Mouse (Mus musculus) telencephalon, adult 2 months (tissue): ENCODE measurements around the gene St8sia2.

Source experiments
- DNase-seq: peaks from one replicate; pipeline ENCODE4 v3.0.0-alpha.2; 2011; ENCODE audit warnings: low read depth, low spot score

St8sia2 gene

DNA sequence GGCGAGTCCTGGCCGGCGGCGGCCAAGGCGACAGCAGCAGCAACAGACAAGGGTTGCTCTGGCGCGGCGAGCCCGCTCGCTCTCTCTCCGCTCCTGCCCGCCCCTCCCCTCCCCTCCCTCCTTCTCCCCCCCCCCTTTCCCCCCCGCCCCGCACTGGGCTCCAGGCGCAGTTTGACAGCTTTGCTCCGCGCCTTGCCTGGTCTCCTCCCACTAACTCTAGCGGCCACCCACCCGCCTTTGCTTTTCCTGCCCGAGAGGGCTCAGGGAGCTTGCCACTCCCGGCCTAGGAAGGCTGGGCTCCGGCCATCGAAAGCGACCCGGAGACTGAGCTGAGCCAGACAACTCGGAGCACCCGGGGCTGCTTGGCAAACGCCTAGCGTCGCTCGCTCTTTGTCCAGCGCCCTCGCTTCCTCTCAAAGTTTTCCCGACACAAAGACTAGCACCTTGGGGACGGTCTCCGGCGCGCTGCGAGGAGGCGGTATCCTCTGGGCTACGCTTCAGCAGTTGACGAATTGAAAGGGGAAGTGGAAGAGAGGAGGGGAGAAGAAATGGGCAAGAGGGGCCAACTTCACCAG lies at the start of gene St8sia2:
St8sia2 (minus strand) TSS at position 90 of the 575 bp plus-strand sequence.
- no peak for DNase-seq

DNA sequence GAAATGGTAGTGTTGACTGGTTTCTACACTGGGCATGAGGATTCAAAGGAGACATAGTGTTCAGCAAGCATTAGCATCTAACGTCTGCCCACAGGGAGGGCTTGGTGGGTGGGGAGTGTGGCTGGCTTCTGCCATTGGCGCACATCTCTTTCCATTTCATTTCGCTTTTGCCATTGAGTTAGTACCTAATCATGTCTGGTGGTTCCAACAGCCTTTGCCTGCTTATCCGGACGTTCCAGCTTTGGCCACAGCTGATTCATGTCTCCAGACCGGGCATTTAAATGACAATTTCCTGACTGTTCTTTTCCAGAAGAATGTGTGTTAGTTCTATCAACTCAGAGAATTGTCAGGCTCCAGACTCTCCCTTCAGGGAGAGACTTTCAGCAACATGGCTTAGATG lies 47.6 kb upstream of the St8sia2 start:
- no peak for DNase-seq

DNA sequence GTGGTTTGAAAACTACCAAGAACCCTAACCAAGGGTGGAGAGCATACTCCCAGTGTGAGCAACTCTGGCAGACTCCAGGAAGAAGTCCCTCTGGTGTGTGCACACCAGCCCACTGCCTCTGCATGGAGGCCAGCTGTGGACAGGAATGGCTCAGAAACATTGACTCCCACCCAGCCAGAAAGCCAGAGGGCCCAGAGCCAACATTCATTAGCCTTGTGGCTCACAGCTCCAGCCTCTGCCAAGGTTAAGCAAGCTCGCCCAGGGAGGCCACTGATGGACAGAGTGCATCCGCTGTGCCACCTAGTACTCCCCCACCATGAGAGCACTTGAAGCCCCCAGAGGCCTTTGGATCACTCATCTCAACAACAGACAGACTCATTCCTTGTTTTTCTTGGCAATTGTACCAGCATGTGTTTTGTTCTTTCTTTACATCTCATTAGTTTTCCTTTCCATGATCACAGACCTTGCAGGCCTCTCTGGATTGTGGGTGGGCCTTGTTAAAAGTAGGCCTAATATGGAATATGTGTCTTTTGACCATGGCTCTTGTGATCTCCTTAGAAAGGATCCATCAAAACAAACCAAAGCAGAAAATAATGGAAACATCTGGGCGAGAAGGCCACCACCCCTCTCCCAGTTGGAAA lies 46.9 kb upstream of the St8sia2 start:
- no peak for DNase-seq

DNA sequence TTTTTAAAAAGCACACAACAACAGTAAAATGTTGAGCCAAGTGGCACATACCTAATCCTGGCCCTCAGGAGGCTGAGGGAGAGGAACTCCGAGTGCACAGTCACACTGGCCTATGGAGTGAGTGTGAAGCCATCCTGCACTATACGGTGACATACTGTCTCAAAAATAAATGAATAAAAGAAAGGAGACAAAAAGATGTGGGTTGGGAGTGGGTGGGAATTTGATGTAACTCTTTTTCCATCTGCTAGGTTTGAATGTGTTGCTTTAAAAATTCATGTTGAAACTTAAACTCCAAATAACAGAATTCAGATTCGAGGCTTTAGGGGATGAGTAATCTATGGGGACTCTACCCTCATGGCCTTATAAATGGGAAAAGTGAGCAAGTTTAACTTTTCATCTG lies 46.2 kb upstream of the St8sia2 start:
- DNase-seq = peak; percentile 61

DNA sequence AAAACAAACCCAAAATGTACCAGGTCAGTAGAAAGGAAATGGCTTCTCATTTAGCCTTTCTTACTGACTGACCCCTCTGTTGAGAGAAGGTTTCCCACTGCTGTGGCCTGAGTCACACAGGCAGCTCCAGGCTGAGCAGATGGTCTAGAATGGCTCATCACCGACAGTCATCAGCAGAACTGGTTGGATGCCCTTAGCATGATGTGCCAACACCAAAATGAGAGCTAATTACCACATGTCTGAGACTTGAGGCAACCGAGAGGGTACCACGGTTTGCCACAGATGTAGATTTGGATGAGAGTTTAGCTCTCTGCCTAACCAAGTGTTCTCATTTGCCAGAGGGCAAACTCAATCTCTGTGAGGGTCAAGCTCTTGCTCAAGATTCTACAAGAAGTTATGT lies 42.3 kb upstream of the St8sia2 start:
- DNase-seq = peak; percentile 6

DNA sequence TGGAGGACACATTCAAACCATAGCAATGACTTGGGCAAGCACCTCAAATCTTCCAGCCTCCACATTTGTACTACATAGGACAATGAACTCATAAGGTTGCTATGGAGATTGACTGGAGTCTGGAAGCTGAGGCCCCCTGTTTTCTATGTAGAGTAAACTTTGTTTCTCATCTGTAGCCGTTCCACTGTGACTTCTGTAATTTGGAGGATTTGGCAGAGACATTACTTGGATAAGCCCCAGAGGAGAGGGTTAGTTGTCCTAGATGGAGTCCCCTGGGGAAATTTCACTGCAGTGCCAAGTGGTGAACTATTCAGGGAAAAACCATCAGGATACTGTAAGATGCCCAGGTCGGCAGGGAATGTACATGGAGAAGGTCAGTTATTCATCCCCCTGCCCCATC lies 34.1 kb upstream of the St8sia2 start:
- DNase-seq = no peak

DNA sequence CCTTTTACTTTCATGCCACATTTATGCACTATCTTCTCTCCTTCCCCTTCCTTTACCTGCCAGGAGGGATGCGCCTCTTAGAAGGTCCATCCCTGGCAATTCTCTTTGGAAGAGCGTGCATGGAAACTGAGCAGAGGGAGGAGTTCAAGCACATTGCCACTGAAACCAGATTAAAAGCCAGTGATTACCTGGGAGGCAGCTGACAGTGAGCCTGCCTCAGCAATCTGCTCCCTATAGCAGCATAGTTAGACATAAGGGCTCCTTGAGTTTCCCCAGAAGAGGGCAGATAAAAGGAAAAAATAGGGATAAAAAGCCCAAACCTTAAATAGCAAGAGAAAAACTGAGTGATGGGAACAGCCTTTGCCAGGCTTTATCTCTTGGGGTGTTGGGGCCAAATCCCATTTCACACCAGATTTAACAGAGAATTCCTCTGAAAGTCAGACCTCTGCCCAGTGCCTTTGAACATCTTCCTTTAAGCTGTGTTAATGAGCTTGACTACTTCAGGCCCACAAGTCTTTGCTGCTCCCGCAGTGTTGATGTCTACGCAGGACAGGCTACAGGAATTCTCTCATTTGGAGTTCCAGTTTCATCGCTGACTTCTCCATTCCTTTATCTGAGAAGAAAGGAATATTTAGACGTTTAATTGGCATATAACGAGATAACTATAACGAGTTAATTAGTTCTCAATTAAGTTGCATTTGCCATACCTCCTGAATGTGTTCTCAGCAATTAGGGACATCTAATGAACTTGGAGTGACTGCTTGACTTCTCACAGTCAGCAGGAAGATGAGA lies 31.9 kb upstream of the St8sia2 start:
- DNase-seq = no peak

DNA sequence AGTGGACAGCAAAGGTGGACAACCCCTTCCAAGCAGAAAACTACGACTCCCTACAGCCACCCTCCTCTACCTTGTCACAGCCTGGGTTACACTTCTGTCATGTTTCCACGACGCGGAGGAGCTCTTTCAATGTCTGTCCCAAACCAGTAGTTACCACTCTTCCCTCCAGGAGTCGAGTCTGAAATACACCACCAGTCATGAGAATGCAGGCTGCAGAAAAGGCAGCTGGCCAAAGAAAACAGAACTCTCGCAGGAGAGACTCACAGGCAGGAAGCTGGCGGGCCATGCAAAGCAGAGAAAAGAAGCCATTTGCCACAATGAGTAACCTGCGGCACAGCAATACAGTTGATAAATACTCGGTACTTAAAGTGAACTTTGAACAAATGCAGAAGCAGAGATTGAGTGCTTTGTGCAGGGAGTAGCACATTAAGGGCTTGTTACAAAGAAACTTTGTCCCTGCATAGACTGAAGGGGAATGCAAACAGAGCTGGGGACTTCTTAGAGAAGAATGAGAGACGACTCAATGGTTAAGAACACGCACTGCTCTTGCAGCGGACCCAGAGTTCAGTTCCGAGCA lies 30.2 kb upstream of the St8sia2 start:
- no peak for DNase-seq

DNA sequence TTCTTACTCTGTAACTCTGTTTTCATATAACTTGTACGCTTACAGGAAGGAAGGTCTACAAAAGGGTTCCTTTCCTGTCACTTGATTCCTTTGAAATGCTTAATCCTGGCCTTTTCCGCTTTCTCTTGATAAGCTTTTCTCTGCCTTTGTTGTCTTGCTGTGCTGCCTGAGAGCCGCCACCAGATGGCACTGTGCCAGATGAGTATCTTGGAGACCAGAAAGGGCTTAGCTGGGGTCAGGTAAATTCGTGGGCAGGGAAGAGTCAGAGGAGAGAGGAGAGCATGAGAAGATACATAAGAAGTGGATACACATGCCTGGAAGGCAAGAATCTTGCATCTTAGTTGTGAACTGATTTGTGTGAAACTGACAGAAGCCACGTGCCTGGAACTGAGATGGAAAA lies 11.5 kb upstream of the St8sia2 start:
- no peak for DNase-seq

DNA sequence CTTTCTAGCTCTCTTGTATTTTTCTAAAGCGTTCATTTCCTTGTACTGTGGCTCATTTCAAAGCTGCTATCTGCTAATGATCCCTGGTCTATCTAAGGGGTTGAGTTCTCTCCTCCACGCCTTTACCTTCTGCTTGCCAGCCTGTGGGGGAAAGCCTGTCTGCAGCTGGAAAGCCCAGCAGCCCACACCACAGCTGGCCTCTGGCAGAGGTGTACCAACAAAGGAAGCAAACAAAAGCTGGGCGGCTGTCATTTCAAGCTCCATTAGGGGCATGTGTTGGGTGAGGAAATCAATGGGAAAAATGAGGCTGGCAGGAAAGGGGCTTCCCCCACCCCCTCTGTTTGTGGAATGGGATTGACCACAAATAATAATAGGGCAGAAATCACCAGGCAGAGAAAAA lies 10.7 kb upstream of the St8sia2 start:
- no peak for DNase-seq

DNA sequence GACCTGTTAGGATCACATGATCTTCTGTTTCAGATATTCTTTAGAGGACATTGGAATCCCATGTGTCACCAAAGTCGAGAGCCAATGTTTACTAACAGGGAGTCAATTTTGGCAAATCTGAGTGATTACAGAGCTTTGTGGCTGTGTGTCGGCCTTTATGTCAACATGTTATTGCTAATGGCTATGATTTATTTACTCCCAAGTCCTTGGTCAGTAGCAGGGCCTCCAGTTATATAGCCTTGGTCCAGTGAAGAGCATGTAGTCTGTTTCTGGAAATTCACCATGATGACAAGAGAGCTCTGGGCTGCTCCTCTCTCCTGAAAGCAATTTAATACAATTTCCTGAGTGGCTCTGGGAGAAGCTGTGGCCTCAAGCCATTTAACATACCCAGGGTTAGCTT lies 9.1 kb upstream of the St8sia2 start:
- DNase-seq = no peak

DNA sequence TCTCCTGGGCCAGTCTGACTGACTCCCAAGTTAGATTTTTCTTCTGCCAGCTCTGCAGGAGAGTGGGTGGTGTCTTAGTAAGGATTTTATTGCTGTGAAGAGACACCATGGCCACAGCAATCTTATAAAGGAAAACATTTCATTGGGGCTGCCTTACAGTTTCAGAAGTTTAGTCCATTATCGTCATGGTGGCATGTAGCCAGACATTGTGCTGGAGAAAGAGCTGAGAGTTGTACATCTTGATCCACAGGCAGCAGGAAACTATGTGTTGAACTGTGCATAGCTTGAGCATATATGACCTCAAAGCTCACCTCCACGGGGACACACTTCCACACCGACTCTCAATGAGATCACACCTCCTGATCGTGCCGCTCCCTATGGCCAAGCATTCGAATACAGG lies 8.3 kb upstream of the St8sia2 start:
- DNase-seq = no peak

DNA sequence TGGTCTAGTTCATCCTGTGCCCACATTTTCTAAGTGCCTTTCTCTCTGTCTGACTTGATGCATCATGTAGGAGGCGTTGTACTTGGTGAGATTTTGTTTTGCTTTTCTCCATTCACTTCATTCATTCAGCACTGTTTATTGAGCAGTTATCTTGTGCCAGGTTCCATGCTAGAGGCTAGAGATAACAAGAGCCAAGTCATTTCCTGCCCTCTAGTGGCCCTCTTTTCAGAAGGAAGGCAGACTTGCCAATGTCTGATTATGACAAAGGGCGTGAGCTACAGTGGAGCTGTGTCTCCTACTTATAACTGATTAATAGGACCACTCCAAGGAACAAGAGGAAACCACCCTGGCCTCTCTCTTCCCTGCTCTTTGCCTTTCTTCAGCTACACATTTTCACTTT lies 3.1 kb upstream of the St8sia2 start:
- DNase-seq = no peak

DNA sequence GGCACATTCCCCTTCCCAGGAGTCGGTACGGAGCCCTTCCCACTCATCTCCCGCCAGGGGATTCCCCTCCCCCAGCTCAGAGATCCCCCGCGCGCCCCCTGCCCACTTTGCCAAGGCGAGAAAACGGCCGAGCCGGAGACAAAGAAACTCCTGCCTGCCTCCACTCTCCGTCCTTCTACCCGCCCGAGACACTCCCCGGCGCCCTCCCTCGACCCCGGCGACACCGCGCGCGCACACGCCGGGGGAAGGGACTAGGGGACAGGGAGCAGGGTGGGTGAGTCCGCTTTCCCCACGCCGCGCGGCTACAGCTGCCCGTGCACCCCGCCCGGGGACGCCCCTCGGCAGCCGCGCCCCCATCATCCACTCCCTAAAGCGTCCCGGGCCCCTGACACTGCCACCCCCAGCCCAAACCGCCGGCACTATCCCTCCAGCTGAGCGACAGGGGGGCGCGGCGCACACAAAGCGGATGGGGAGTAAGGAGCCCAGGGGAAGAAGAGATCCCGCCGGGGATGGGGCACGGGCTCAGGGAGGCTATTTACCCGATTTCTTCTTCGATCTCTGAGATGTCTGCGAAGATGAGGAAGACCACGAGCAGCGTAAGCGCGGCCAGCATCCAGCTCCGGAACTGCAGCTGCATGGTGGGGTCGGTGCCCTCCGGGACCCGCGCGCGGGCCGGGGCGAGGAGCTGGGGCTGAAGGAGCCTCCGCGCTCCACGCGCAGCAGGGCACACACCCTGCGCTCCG lies 461 bp downstream of the St8sia2 start:
- DNase-seq = no peak

DNA sequence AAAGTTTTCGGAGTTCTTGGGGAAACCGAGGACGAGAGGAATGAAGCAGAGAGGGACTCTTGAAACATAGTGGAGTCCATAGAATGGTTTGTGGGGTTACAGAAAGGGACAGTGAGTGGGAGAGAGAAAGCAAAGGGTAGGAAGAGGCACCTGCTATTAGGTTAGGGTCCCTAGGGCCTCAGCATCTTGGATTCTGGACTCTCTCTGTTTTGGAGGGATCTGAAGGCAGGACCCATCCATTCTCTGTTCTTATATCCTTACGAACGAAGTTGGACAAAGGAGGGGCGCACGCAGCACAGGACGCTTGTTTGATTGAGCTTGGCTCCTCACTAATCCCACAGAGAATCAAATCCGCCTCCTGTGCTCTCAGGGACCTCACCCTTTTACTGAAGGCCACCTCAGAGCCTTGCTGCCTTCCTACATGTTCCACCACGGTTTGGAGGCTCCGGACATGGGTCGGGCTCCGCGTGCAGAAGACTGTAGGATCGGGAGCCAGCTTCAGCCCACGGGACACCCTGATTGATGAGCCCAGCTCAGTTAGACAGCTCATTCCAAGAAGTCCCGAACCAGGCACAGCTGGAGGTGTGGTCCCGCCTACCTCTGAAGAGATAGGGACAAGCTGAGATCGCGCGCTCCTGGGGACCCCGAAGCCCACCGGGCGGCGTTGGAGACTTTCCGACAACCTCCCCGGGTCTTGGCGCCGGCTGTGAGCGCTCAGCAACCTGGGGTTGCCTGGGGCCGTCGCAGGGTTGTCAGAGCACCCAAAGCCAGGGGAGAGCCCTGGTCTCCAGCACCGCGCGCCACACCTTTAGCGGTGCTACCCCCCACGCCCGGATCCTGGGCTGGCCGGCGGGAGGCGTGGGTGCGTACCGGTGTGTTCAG lies 1.3 kb downstream of the St8sia2 start:
- no peak for DNase-seq

DNA sequence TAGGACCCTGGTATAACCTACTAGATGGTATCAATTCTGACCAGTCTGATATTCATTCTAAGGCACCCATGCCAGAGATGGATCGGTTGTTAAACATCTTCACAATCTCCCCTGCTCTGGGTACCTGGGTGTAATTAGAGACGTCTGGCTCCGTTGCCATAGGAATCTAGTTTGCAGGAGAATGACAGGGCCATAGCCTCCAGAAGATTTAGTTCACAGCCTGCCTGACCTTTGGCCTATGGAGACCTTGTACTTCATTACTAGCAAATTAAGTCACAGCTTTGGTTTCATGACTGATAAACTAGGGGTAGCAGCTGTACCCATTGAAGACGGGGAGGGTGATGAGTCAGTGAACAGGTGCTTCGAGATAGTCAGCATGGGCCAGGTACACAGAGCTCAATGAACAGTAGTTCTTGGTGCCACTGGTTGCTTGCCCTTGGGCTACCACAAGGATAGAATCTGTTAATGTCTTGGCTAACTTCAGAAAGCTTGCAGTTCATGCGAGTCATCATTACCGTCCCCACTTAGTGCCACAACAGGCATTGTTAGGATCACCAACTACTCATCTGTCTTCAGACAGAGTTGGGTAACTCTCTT lies 4.4 kb downstream of the St8sia2 start:
- no peak for DNase-seq

DNA sequence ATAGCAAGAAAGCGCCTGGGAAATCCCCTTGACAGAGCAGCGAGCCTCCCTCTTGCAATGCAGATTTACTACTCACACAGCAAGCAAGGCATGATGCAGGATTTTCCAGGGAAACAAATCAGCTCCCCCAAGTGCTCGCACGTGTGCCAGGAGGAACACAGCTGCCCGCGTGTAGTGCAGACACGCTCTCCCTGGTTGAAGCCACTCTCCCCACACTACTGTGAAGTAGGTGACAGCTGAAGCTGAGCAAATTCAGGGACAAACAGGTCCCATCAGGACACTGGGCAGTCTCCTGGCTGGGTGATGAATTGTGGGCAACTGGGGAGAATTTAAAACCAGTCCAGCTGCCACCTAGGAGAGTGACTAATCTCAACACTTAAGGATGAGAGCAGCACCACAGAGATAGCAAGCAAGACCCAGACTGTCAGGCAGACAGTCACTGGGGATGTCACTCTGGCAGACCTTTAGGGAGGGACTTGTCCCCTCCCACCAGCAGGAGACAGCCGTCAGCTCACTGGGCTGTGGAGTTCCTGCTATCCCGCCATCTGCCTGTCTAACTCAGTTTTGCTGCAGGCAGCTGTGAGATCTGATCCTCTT lies 6.6 kb downstream of the St8sia2 start:
- DNase-seq = no peak

DNA sequence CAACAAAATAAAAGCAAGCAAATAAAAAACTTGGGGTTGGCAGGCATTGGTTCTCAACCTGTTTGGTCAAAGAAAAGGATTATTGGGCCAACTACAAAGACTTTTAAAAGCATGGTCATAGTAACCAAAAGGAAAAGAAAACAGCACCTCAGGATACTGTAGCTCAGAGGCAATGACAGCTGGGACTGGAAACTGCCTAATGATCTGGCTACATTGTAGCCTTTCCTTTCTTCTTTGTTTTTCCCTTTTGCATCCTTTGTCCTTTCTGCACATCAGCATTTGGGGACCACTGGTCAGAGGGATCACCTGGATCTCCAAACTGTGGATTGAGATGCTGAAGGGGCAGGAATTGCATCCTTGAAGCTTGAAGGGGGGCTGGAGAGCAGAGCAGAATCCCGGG lies 7.1 kb downstream of the St8sia2 start:
- no peak for DNase-seq

DNA sequence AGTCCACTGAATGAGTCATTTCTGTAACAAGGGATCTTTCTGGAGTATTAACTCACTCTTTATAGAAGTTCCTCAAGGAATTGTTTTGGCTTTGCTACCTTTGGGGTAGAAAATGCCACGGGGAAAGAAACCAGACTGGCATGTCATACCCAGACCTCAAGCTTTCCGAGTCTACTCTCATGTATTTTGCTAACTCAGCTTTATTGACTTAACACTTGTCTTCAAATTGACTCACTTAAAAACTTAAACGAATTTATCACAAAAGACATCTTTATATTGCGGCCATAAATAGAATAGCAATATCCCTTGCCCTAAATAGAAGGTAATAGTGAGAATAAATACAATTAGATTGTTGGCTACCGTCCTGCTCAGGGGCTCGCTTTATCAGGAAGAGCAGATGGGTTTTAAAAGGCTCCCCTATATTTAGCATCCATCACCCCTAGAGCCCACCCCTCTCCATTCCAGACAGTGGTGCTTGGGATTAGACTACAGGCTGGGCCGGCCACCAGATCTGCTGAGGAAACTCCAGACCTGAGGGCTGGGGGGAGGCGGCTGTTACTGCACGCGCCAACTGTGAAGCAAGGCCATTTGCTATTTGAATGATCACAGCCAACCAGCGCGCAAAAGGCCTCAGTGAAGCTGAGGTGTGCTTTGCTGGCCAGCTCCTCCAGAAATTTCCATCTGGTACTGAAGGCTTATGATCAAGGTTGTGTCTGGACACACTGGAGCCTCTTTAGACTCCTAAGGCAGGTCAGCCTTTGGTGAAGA lies 12.6 kb downstream of the St8sia2 start:
- DNase-seq = no peak
